Mouse (Mus musculus) frontal cortex, postnatal 14 days (tissue): Measurements from ENCODE around the gene Mrpl40.
A peak's percentile ranks its signal among the peaks of the same experiment; 100 is the strongest.
"Not testable (repeated sequence)": the region's sequence is repeated elsewhere in the genome, so short reads cannot be mapped to it uniquely, and the experiment has no call there.

Source experiments
- DNase-seq, 2 experiments: peaks; one replicate each; pipeline ENCODE4 v3.0.0; 2022; ENCODE audit warnings: low spot score in 2 of 2

The Mrpl40 gene

DNA sequence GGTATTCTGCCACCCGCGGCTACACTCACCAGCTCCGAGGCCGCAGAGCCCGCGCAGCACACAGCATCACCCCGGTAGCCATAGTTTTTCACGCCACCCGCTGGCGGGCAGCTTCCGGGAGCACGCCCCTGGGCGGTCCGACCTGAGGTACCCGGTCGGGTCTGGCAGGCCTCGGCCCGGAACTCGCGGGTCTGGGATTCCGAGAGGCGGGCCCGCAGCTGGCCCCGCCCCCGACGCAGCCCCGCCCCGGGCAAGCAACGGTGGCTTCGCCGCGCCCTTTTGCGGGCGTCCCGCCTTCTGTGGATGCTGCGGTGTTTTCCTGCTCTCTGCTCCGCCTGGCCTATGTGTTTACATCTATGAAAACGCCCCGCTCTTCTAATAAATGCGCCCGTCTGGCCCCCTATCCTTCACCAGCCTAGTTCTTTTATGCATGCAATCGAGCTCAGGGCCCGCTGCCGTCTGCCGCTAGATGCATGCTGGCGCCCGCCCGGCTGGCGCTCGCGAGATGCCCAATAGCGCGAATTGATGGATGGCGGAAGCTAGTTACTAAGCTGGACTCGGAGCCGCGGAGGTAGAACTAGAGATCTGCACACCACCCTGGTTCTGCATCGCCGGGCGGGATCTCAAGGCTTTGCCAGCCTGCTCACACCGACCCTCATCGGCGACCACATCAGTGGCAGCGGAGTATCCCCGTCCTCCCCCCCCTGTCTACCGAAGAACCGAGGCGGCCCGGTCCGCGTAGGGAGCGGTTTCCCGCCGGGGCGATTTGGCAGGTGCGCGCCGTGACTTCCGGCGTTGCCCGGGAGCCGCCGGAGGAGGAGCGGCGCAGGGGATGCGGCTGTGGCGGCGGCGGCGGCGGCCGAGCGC lies at the start of gene Mrpl40, which contains the start of gene Hira:
Mrpl40 (minus strand) TSS at position 421 of the 867 bp plus-strand sequence.
Hira (plus strand) TSS at position 596 of the 867 bp plus-strand sequence.
- peak; percentile 88 for DNase-seq

DNA sequence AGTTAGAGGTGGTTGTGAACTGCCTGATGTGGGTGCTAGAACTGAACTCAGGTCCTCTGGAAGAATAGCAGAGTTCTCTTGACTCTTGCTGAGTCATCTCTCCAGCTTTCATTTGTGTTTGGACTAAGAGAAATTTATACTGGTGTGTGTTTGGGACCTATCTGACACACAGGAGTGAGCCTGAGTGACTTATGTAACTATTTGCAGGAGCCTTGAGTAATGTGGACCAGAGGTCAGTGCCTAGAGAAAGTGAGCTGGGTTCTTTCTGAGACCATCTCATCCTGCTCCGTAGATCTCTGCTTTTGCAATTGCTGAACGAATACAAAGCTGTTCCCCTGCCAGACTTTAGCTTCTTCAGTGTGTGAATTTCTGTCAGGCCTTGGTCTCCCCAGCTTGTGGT lies 45.1 kb upstream of the Mrpl40 start:
- DNase-seq: no peak

DNA sequence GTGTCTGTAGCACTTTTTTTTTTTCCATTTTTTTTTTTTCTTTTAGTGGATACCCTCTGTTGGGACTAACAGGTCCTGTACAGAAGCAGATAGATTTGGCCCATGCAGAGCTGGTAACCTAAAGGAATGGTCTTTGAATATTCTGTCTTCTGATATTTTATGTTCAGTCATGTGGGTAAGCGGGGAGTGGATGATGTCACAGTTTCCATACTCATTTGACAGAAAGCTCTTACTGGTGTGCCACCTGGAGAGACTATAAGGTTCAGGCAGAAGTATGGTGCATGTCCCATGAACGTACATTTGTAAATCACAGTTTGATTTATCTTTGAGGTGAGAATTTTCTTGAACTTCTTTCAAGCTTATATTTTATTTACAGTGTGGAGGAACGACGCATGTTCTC lies 39.4 kb upstream of the Mrpl40 start:
- DNase-seq: no peak

DNA sequence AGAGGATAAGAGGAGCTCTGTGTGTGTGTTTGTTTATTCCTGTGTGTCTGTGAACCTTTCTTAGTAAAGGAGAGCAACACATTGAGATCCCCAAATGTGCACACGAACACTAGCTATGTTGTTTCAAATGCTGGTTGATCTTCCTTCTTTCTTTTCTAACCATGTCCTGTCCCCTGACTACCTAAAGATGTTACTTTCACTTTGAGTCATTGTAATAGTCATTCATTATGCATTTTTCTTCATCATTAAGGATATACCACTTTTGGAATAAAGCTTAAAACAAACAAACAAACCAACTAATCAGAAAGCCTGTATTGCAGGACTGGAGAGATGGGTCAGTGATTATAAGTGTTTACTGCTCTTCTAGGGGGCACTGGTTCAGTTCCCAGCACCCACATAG lies 29.0 kb upstream of the Mrpl40 start:
- no peak for DNase-seq

DNA sequence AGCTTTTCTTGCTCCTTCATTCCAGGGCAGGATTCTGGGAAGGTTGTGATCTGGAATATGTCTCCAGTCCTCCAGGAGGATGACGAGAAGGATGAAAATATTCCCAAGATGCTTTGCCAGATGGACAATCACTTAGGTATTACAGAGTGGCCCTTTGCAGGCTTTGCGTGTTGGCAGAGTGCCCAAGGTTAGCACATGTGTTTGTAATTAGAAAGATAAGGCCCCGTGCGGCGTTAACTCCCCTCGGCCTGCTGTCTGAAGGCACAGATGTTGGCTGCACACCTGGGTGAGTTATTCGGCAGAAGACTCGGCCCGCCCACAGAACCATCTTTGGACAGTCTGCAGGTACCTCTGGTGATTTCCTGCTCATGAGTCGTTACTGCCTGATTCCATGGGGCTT lies 19.8 kb upstream of the Mrpl40 start:
- DNase-seq: no peak

DNA sequence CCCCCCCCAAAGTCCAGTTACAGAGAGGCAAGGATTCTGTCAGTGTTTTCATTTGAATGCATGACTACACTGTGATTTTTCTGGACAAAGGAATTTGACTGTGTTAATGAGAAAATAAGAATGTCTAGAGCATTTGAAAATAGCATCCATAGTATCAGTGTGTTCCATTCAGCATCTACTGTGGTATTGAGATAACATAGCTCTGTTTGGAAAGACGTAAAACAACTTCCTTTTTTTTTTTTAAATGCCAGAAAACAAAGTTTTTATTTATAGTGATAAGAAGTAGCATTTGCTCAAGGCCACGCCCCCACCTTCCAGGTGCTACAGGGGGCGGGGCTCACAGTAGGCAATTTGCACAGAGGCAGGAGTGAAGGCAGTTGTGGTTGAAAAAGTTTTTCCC lies 18.6 kb upstream of the Mrpl40 start:
- no peak for DNase-seq

DNA sequence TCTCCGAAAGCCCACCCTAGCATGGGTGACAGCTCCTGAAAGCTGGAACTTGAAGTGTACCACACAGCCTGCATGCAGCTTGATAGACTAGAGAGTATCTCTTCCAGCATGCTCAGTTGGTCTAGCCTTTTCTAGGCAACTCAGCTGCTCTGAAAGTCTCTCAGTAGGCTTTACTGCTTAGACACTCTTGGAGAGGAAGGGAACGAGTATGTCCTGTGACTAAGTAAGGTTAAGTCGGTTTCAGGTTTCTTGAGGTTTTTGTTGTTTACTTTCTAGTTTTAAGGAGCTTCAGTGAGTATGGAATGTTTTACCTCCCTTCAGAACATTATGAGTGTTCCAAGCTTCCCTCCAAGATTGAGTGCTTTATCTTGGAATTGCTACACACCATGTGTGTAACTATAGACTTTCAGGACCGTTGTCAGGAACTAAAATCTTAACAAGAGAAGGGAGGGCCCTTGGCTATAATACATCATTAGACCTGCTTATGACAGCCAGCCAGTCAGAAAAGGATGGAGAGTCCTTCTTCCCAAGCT lies 17.2 kb upstream of the Mrpl40 start:
- no peak for DNase-seq

DNA sequence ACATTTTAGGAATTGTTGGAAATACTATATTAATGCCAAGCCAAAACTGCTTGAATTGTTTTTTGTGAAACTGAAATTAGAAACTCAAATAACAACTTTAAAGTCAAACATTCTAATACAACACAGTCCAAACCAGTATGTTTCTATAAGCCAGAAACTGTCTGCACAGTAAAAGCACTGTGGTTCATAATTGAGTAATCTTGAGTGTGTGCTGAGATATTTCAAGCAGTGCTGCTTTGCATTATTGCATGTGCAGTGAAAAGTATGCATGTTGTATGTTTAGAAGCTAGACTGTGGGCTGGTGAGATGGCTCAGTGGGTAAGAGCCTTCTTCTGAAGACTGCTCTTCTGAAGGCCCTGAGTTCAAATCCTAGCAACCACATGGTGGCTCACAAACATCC lies 7.4 kb upstream of the Mrpl40 start:
- DNase-seq: no peak

DNA sequence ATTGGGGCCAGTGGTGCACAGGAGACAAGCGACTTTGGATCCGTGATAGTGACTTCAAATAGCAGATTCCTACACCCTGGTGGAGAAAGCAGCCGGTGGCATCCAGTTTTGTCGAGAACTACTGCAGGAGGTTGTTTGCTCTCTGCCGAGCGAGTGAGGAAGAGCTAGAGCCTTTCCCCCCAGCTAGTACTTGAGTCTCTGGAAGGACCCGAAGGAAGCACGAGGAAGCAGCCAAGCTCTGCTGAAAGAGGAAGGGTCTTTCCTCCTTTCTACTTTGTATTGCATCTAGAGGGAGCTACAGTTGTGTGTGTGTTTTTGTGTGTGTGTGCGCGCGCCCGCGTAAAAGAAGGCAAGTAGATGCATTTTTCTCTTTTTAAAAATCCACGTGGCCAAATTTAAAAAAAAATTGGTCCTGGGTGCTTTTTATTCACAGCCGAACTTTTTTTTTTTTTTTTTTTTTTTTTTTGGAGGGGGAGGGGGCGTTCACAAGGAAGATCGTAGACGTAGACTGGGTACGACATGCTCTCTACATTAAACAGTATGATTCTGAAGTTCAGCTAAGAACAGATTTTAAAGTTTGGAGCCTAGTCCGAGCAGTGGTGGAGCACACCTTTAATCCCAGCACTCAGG lies 1.5 kb upstream of the Mrpl40 start:
- no peak for DNase-seq

DNA sequence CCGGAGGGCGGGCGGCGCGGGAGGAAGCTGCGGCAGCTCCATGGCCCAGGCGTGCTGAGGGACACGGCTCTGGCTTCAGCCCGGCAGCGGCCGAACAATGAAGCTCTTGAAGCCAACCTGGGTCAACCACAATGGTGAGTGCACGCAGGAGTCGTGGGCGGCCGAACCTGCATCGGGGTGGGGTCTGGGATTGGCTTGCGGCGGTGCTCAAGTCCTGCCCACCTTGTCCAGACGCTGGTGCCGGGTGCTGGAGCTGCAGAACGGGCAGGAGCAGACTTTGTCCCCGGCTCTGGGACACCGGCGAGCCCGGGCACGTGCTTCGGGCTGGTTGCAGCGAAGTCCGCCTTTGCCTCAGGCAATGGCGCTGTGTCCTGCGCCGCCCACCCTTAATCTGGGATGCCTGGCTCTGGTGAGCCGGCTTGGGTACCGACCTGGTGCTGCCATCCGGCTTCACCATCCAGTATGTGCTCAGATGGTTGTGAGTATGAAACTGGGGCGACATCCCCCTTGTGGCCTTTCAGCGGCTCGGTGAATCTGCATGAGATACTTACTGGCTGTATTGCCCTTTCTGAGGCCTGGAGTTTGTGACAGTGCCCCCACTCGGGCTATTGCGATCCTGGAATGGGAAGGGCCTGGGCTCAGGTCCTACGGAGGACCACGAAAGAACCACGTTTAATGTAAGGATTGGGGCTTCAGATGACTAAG lies 876 bp upstream of the Mrpl40 start:
- peak; percentile 47 to 54 for DNase-seq

DNA sequence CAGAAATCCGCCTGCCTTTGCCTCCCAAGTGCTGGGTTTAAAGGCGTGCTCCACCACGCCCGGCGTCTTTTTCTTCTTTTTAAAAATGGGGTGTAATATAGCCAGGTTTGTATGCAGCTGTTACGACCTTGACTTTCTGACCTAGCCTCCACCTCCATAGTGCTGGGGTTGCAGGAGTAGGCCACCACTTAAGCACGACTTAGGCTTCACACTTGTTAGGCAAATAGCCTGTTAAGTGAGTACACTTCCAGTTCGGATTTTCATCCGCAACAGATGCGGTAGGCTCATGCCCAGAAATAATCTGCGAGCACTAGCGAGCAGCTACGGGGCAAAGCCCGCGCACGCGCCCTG lies 596 bp downstream of the Mrpl40 start:
- DNase-seq: no peak

DNA sequence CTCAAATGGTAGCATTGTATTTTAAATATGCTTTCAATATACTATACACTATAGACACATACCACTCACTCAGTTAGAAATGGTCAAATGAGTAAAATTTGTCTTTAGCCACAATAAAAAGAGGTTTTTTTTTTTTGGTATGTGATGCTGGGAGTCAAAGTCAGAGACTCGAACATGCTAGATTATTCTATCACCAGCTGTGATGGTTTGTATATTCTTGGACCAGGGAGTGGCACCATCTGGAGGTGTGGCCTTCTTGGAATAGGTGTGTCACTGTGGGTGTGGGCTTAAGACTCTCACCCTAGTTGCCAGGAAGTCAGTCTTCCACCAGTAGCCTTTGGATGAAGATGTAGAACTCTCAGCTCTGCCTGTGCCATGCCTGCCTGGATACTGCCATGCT lies 6.2 kb downstream of the Mrpl40 start:
- not testable (repeated sequence) for DNase-seq

DNA sequence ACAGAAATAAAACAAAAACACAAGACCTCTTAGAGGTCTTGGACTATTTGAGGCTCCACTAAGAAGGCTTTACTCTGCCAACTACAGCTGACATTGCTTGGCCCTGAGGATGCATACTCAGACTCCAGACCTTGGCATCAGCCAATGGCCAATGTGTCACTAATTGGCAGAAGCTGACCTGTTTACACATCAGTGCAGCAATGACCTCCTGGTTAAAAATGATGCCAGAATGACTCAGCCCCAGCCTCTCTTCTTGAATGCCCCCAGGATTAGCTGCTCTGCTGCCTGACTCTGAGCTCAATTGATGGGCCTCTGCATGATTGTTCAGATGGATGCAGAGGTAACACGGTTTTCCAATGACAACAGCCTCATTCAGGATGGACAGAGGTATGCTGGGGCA lies 16.5 kb downstream of the Mrpl40 start:
- no peak for DNase-seq

DNA sequence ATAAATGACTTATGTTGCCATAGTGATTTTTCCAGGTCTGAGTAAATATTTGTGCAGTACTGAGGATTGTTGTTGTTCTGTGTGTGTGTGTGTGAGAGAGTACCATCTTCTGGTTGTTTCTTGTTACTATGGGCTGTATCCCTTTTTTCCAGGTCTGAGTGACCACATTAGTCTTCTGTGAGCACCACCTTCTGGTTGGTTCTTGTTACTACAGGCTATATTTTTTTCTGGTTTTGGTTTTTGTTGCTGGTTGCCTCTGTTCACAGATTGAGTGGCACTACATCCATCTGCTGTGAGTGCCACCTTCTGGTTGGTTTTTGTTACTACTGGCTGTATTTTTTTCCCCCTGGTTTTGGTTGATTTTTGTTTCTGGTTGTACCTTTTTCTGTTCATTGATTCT lies 18.1 kb downstream of the Mrpl40 start:
- DNase-seq: no peak

DNA sequence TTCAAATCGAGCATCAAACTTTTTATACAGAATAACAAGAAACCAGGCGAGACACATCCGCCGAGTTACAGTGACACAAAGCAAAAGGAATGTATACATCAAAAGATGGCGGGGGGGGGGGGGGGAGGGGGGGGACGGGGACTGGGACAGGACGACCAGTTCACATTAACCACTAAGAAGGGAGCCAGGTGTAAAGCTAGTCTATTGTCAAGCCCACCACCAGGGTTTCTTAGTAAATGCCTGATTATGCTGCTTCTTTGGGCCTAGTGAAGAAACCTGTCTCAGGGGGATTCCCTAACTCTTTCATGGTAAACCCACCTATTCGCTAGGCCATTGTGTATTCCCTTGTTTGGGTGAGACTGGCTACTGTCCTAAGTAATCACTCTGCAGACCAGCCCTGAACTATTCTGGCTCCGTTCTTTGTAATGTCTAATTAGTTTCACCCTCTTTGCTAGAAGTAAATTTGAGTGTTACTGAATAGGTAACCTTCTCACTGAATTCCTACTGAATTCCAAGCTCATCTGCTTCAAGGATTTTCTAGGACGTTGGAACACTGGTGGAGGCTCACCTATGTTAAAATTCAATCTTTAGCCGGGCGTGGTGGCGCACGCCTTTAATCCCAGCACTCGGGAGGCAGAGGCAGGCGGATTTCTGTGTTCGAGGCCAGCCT lies 27.0 kb downstream of the Mrpl40 start:
- not testable (repeated sequence) for DNase-seq

DNA sequence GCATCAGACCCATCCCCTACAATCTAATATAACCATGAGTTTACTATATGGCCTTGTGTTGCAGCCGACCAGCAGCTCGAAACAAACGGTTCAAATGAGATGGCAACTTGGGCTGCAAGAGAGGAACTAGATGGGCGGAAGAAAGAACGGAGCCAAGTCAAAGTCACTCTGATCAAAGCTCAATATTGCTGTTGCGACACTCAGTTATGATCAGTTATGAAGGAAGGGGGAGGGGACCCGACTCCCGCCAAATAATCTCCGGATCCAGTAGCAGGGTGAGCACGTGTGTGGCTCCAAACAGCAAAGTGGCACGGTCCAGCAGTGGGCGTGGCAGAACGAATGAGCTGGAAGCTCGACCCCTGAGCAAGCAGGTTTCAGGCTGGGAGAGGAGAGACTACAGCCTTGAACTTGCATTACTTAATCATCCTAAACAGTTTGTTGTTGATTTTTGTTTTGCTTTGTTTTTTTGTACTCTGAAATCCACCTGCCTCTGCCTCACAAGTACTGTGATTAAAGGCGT lies 30.3 kb downstream of the Mrpl40 start:
- DNase-seq: no peak

DNA sequence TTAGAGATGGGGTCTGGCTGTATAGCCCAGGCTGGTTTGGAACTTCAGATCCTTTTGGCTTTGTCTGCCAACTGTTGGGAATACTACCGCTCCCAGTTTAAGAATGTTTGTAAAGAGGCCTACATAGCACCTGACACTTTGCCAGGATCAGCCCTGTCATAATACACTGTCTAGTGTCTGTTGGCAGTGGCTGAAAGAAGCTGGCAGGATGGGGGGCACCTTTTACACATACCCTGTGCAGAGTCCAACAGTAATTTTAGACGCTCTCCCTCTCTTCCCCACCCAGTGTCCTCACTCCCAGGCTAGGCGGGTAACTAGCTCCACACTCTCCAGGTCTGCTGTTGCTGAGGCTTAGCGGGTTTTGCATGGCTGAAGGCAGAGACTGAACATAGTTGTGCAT lies 38.3 kb downstream of the Mrpl40 start:
- no peak for DNase-seq

DNA sequence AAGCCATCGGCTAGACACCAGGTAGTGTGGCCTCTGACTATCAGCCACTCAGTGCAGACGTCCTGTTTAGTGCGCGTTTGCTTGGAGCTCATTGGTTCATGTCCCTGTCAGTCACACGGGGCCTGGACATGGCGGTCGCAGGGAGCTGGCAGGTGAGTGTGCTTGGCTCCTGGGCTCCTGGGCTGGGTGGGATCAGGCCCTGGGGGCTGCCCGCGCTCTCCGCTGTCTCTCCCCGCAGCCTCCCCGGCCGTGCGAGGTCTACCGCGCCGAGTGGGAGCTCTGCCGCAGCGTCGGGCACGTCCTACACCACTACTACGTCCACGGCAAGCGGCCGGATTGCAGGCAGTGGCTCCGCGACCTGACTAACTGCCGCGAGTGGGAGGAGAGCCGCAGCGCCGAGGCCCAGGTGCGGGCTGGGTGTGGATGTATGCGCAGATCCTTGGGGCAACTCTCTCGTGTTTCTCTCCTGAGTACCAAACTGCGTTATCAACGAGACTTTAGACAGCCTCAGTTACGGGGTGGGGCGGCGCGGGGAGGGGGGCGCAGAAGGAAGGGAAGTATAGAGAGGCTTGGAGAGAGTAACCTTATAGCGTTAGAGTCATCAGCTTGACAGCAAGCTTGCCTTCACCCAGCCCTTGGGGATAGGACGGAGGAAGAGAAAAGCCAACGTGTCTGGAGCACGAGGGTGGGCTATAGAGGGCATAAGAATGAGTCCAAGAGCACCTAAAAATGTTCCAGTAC lies 40.0 kb downstream of the Mrpl40 start, which contains the start of the genes 2510002D24Rik and Gm28539:
2510002D24Rik (plus strand) TSS at position 111 of the 741 bp plus-strand sequence.
Gm28539 (plus strand) TSS at position 117 of the 741 bp plus-strand sequence.
- peak; percentile 87 to 91 for DNase-seq

DNA sequence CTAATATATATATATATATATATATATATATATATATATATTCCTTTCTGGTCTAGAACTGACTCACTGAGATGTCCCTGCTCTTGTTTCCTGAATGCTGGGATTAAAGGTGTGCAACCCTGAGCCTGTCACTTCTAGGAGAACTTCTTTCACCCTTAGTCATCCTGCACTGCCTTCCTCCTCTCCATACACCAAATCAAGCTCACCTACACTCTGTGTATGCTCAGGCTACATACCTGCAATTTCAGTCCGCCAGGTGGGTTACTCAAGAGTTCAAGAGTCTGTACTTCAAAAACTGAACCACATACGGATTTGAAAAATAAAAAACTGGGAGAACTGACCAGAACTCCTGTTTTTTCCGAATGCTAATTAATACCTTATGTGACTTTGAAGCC lies 40.6 kb downstream of the Mrpl40 start:
- no peak for DNase-seq

DNA sequence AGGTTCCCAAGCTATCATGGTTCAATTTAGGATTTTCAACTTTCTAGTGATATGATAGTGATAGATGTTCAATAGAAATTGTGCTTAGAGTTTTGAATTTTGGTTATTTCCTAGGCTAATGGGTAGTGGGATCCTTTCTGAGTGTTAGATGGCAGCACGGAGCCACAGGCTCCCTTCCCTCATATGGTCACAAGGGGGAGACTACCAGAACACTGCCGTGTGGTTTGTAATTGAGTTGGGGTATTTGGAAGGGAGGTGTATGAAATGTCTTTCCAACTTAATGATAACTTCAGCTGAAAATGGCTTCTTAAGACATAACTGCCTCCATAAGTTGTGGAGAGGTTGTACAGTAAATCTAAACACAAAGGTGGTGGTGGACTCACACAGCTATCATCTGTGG lies 43.2 kb downstream of the Mrpl40 start:
- no peak for DNase-seq

DNA sequence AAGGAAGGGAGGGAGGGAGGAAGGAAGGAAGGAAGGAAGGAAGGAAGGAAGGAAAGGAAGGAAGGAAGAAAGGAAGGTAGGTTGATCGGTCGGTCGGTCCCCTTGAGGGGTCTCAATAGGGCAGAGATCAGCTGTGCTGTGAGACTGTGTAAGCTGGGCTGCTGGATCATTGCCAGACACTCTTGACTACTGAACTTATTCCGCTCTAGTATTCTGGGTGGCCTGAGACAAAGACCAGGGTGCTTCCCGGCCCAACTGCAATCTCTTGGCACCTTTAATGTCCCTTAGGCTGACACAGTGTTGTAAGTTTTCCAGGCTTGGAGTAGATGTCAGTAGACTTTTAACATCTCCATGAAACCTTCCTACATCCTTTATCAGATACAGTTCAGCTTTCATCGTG lies 47.6 kb downstream of the Mrpl40 start:
- no peak for DNase-seq
